Mouse (Mus musculus): ENCODE measurements around the gene Aldh3a2. TPM values are rescaled to one million over a fixed set of nuclear protein-coding genes. Genes with fewer than 3 reads are reported as not detected.
"Not testable (repeated sequence)": the region's sequence is repeated elsewhere in the genome, so short reads cannot be mapped to it uniquely, and the experiment has no call there.

The Aldh3a2 gene
- total RNA-seq, 2 experiments from 2014 or later: 53.5 to 58.7 TPM

GRCm38 (mm10) chr11:61220156-61220881 is 46.9 kb downstream of the Aldh3a2 start:
- DNase-seq (ENCODE audit: low spot score in 2 of 2): peak in 1 of 2 experiments; percentile 29

GRCm38 (mm10) chr11:61215936-61216335 is 51.3 kb downstream of the Aldh3a2 start:
- no peak for DNase-seq (ENCODE audit: low spot score in 2 of 2)

DNA sequence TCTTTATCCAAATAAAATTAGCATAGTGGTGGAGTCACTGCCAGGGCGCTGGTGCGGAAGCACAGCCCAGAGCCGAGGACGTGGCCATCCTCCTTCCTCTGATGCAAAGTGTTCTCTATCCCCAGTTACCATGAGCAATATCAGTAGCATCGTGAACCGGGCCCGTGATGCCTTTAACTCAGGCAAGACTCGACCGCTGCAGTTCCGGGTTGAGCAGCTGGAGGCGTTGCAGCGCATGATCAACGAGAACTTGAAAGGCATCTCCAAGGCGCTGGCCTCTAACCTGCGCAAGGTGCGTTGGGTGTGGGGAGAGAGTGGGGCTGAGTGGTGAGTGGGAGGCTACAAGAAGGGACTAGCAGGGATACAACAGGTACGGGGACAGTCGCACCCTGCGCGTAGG is 55.2 kb downstream of the Aldh3a2 start:
- no peak for DNase-seq (ENCODE audit: low spot score in 2 of 2)

- no peak for DNase-seq (ENCODE audit: low spot score in 2 of 2)
Observed at GRCm38 (mm10) chr11:61208316-61208715, 58.9 kb downstream of the Aldh3a2 start.

DNA sequence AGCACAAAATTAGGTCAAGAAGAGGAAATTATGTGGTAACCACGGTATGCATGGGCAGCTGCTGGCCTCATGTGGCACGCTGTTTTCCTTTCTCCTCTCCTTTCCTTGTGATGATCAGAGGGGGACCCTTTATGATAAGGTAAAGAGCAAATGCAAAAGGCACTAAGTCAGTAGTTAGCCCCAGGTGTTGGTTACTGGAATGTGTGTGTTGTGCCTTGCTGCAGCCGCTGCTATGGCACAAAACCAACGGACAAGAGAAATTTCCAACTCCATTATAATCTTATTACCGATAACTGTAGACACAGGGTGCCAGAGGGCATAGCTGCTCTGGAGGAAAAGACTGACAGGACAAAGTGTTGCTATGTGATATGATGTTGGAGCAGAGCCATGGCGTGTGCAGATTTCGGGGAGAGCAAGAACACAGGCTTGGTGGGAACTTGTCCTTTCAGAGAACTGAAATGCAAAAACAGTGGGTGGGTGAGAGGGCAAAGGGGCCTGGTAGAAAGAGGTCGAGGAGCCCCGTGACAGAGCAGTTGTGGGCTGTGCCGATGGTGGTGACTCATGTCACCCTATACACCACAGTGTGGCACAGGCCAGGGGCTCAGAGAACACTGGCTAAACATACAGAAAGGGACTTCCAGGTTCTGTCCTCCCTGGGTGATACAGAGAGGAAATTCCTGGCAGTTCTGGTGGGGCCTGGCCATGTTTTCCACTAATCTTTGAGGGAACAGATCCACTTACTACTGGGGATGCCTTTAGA is 59.6 kb downstream of the Aldh3a2 start, which contains the start of gene Aldh3a1:
Gene Aldh3a1 (plus strand): TSS at position 51 of the 760 bp plus-strand sequence.
- DNase-seq (ENCODE audit: low spot score in 2 of 2): no peak

DNA sequence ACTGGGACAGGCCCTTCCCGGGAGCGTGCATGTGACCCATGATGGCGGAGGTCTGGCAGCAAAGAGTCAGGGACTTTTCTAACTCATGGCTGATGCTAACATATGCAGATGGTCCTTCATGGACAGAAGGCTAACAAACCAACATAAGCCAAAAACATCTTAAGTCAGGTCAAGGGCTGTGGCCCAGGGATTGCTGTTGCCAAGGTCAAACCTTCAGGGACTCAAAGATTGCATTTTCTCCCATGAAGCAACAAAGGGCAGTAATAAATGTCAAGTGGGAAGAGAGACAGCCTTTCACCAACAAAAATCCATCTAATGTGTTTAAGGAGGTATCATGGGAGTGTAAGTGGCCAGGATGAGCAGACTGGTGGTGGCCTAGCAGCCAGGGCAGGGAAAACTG is 61.1 kb downstream of the Aldh3a2 start:
- DNase-seq (ENCODE audit: low spot score in 2 of 2): no peak

DNA sequence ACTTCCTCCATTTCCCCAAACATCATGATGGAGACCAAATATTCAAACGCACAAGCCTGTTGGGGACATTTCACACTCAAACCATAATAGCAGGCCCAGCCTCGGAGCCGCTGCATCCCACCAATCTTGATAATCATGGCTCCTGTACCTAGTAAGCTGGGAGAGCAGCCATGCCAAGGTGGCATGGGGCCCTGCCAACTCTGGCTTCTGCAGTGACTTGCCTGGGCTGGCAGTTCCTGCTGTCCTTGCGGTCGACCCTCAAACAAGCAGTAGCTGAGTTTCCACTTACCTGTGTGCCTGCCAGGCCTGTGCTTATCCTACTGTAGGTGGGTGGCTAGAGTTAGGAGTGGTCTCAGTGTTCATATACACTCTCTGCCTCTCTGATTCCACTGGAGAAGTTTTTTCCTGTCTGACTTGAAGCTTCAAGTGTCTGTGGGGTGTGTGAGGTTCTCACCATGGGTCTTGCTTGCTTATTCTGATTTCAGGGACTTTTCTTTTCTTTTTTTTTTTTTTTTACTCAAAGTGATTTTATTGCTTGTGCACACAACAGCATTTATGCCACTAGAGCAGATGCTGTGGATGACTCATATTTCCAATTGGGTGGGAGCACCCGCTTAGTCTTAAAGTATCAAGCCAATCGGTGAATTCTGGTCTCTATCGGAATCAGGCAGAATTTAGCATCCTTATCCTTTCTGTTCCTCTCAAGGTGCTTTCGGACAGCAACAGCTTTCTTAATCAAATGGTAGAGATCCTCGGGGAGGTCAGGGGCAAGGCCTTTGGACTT is 61.9 kb downstream of the Aldh3a2 start:
- DNase-seq (ENCODE audit: low spot score in 2 of 2): no peak

- no peak for DNase-seq (ENCODE audit: low spot score in 2 of 2)
Observed at GRCm38 (mm10) chr11:61202810-61203209, 64.5 kb downstream of the Aldh3a2 start.

DNA sequence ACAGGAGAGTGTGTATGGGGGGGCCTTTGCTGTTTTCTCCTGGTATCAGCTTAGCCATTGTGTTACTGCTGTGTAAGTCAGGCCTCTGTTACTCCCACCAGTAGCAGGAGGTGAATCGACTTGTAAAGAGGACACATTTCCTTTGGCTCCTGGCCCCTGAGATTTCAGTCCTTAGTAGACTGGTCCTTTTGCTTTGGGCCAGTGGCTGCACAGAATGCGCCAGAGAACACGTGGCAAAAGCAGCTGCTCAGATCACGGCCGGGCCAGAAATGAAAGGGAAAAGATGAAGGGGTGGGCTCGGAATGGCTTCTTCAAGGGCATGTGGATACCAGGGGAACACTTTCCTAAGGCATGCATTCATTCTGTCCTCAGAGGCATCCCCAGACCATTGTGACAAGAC is 65.1 kb downstream of the Aldh3a2 start:
- no peak for DNase-seq (ENCODE audit: low spot score in 2 of 2)

GRCm38 (mm10) chr11:61199620-61200362 is 67.5 kb downstream of the Aldh3a2 start:
- no peak for DNase-seq (ENCODE audit: low spot score in 2 of 2)

GRCm38 (mm10) chr11:61197935-61198334 is 69.3 kb downstream of the Aldh3a2 start:
- DNase-seq (ENCODE audit: low spot score in 2 of 2): no peak

DNA sequence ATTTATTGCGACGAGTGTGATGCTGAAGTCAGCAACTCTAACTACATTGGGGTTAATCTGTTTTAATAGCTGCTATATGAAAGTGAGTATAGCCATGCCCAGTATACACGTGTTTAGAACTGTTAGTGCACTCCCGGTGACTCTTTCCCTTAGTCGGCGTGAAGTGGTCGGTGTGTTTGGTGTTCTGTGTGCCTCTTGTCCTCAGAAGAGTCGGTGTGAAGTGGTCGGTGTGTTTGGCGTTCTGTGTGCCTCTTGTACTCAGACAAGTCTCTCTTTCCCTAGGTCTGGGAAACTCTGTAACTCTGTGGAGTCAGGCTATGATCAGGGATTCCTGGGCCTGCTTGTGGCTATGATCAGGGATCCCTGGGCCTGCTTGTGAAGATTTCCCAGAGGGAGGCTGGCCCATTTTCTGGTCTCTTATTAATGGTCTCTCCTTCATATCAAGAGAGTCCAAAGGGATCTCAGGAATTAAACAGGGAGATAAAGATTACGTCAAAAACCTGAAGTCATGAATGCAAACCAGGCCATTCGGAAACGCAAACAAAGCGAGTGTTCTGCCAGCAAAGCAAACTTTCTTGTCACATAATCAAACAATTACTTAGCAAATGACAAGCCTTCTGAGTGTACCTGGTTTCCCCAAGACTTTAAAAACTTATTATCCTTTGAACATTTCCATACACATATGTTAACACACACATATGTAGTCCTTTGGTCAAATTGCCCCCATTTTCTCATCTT is 70.5 kb downstream of the Aldh3a2 start:
- no peak for DNase-seq (ENCODE audit: low spot score in 2 of 2)

GRCm38 (mm10) chr11:61193392-61193791 is 73.9 kb downstream of the Aldh3a2 start:
- DNase-seq (ENCODE audit: low spot score in 2 of 2): peak; percentile 90

DNA sequence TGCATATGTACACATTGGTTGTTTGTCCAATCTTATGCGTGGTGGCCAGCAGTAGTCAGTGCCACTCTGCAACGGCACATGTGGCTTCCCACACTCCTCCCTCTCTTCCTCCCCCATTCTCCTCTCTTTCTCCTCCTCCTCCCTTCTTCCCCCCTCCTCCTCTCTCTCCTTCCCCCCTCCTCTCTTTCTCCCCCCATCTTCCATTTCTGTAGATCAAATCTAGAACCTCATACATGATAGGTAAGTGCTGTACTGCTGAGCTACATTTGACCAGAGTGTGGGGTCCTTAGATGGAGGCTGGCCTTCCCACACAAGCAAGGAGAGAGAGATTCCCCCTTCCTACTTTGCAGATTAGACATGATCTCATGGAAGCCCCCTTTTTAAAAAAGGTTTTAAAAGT is 74.5 kb downstream of the Aldh3a2 start:
- DNase-seq (ENCODE audit: low spot score in 2 of 2): no peak

DNA sequence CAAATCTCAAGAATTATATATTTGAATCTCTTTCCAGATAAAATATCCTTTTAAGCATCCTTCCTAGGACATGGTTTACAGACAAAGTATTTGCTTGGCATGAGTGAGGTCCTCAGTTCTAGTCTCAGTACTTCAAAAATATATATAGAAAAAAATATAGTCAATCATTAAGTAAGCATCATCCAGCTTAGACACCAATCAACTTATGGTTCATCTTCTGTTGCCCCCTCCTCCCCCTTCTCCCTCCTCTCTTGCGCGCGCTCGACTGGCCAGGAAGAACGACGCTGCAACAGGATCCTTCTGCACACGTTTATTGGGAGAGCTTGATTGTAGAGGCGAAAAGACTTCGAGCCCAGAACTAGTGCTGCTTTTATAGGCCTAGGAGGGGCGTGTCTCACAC is 75.1 kb downstream of the Aldh3a2 start:
- DNase-seq (ENCODE audit: low spot score in 2 of 2): not testable (repeated sequence)

DNA sequence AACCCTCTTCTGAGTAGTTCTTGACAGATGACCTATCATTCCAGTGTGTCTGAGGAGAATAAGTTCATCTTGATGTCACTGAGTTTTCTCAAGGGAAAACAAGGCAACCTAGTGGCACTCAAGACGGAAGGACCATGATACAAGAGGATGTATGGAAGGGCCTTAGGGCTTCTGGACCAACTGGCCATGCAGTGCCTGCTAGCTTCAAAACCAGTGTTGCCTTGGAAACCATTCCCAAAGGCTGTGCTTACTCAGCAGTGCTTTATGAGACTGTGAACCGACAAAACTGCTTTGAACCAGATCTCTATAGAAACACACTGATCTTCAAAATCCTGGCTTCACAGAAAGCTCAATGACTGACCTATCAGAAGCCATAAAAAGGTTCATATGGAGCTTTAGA is 76.5 kb downstream of the Aldh3a2 start:
- no peak for DNase-seq (ENCODE audit: low spot score in 2 of 2)

DNA sequence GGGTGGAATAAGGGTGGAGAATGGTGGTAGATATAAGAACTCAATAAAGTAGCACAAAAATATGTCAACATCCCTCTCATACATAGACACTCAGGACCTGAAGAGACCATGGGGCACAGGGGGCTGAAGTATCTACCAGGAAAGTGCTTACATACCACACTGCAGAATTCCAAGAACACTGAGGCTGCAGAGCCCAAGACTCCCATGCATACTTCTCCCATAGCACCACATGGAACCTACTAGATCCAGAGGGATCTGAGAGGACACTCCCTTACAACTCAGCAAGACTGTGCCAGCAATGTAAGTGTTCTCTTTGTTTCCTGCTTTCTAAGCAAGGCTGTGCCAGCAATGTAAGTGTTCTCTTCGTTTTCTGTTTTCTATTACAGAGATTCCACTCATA is 83.4 kb downstream of the Aldh3a2 start:
- no peak for DNase-seq (ENCODE audit: low spot score in 2 of 2)

- DNase-seq (ENCODE audit: low spot score in 2 of 2): no peak
Observed at GRCm38 (mm10) chr11:61181624-61182023, 85.6 kb downstream of the Aldh3a2 start.

- no peak for DNase-seq (ENCODE audit: low spot score in 2 of 2)
Observed at GRCm38 (mm10) chr11:61180361-61180760, 86.9 kb downstream of the Aldh3a2 start.

DNA sequence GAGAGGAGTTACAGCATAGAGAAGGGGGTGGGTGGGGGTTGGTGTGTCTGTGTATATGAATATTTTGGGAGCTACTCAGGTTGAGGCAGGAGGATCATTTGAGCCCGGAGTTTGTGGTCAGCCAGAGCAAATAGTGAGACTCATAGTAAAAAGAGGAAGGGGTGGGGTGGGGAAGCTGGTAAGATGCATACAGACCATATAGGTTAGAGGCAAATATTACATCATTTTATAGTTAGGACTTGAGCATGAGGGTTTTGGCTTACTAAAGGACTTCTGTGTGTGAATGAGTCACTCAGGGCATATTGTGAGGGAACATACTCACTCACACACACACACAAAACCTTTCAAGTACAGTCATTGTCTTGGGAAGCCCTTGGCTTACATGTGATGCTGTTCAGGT is 90.9 kb downstream of the Aldh3a2 start:
- no peak for DNase-seq (ENCODE audit: low spot score in 2 of 2)
